ENCODE assay signal across 30 mouse cellular contexts in the genomic region with DNA sequence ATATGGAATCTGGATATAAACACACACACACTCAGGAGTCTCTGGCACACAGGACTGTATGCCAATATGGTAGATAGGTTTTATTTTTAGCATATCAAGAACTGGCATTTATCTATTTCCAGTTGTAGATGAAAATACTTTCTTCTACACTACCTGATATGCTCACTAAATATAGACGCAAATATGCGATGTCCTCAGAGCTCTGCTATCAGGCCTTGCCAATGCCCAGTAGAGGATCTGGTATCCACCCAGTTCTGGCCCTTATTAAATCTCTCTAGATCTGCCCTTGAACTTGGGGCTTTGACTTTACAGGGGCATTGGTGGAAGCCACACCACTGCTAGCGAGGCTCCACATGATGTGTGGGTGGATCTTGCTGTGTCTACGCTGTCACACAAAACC. TPM values are rescaled to one million over a fixed set of nuclear protein-coding genes. Genes with fewer than 3 reads are reported as not detected.
DNase-seq lines count a peak whose midpoint lies in the region; ATAC-seq and TF ChIP-seq lines count a peak whose summit lies in the region.
"Had no signal": no experiment of that assay in that cellular context is flagged by ENCODE, and none has a peak within 500 bp of the region (broad histone marks: within the 10 kb centered on the region; RNA-seq: fewer than 3 reads in every experiment).

No protein-coding gene starts in this region.

- H3K4me1 ChIP-seq in heart, adult 2 months (ENCODE audit: control insufficient read depth, insufficient read depth, low read length), result no peaks in the 10 kb centered on the region; the same call in 1 of the 2 replicates
- peaks cover 27% of the 10 kb centered on the region for H3K4me1 ChIP-seq in heart, embryonic 13.5 days
- peaks cover 19% of the 10 kb centered on the region for H3K4me1 ChIP-seq in heart, embryonic 15.5 days (replicated peaks)
- H3K4me1 ChIP-seq in heart, embryonic 10.5 days, result peaks cover 22% of the 10 kb centered on the region
- no peaks in the 10 kb centered on the region; the same call in 1 of the 2 replicates for H3K4me1 ChIP-seq in heart, postnatal 0 days (ENCODE audit: control insufficient read depth, insufficient read depth)
- 0 out of 2 replicates have a peak, but pooled peaks cover 2% of the 10 kb centered on the region for H3K4me1 ChIP-seq in hindbrain, embryonic 10.5 days (replicated peaks)
- H3K4me1 ChIP-seq: embryonic facial prominence, embryonic 15.5 days; forebrain, embryonic 10.5 days; forebrain, embryonic 12.5 days had no signal

- H3K4me3 ChIP-seq in heart, adult 2 months, result no peak overlapping the region
- no peak overlapping the region for H3K4me3 ChIP-seq in heart, embryonic 13.5 days
- no peak overlapping the region for H3K4me3 ChIP-seq in heart, embryonic 15.5 days
- H3K4me3 ChIP-seq in heart, embryonic 10.5 days, result no peak overlapping the region
- H3K4me3 ChIP-seq in heart, postnatal 0 days (ENCODE audit: low read depth, low read length), result no peak overlapping the region
- no peak overlapping the region for H3K4me3 ChIP-seq in hindbrain, embryonic 10.5 days
- H3K4me3 ChIP-seq: embryonic facial prominence, embryonic 13.5 days; embryonic facial prominence, embryonic 15.5 days; erythroblast, embryonic 14.5 days; forebrain, embryonic 10.5 days; forebrain, embryonic 12.5 days had no signal

- no peaks in the 10 kb centered on the region for H3K27me3 ChIP-seq in heart, adult 2 months (ENCODE audit: control insufficient read depth, insufficient read depth, low read length)
- no peaks in the 10 kb centered on the region for H3K27me3 ChIP-seq in heart, embryonic 13.5 days (replicated peaks)
- no peaks in the 10 kb centered on the region for H3K27me3 ChIP-seq in heart, embryonic 15.5 days
- H3K27me3 ChIP-seq in heart, embryonic 10.5 days (ENCODE audit: insufficient read depth, poor library complexity, severe bottlenecking), result no peaks in the 10 kb centered on the region
- no peaks in the 10 kb centered on the region for H3K27me3 ChIP-seq in heart, postnatal 0 days (ENCODE audit: control insufficient read depth, insufficient read depth, low read length)
- H3K27me3 ChIP-seq in hindbrain, embryonic 10.5 days (ENCODE audit: insufficient read depth, poor library complexity, severe bottlenecking), result no peaks in the 10 kb centered on the region
- H3K27me3 ChIP-seq: embryonic facial prominence, embryonic 13.5 days; embryonic facial prominence, embryonic 15.5 days; forebrain, embryonic 12.5 days had no signal

- intact Hi-C loops in heart, adult 2 months (cut with DNase I), result loop anchor here (2.0 kb wide), 1 partner anchor 67 kb away; no protein-coding TSS in a partner anchor

- WGBS in heart, adult 2 months, result 57% methylated on average over 4 of the region's 4 CpGs
- WGBS in heart, embryonic 13.5 days, result 56% methylated on average over 4 of the region's 4 CpGs
- 49% methylated on average over 4 of the region's 4 CpGs for WGBS in heart, embryonic 15.5 days
- WGBS in heart, embryonic 10.5 days, result 73% methylated on average over 4 of the region's 4 CpGs
- WGBS in heart, postnatal 0 days, result 41% methylated on average over 4 of the region's 4 CpGs
- WGBS in hindbrain, embryonic 10.5 days, result 93% methylated on average over 4 of the region's 4 CpGs

- no peak for ATAC-seq in heart, embryonic 13.5 days (ENCODE audit: extremely low read depth, insufficient number of reproducible peaks, low FRiP score, low TSS enrichment)
- peak; percentile 58; the same call in 1 of the 2 replicates for ATAC-seq in heart, embryonic 15.5 days (replicated peaks; ENCODE audit: insufficient number of reproducible peaks, insufficient read depth, low FRiP score, low read depth)
- peak; percentile 33; the same call in 1 of the 2 replicates for ATAC-seq in heart, postnatal 0 days (ENCODE audit: insufficient read depth, low read depth)
- ATAC-seq: forebrain, embryonic 14.5 days had no signal

- no peak overlapping the region for H3K4me2 ChIP-seq in heart, embryonic 13.5 days
- H3K4me2 ChIP-seq in heart, embryonic 15.5 days, result no peak overlapping the region
- no peak overlapping the region for H3K4me2 ChIP-seq in heart, postnatal 0 days (ENCODE audit: low read depth, low read length)
- H3K4me2 ChIP-seq: embryonic facial prominence, embryonic 13.5 days; embryonic facial prominence, embryonic 15.5 days; forebrain, embryonic 12.5 days had no signal

- peak in 1 of 2 experiments; percentile 23 for DNase-seq in heart, adult 2 months
- DNase-seq in heart, adult 11 months, result no peak
- DNase-seq in heart, postnatal 4 days, result no peak
- no peak for DNase-seq in heart, embryonic 10.5 days (ENCODE audit: low spot score)
- no peak for DNase-seq in heart, postnatal 0 days (ENCODE audit: low spot score)
- no peak for DNase-seq in hindbrain, embryonic 10.5 days (ENCODE audit: low spot score)
- DNase-seq: adrenal gland, adult 2 months; adrenal gland, postnatal 10 days; adrenal gland, postnatal 25 days; cerebellum, adult 11 months; cerebellum, adult 18-20 months; cerebellum, adult 8-10 months; cerebellum, adult 9-11 months; cerebellum, postnatal 14 days; cerebellum, postnatal 36 days; embryo, embryonic 11 days had no signal

- no peak for TF ChIP-seq CTCF in heart, adult 2 months (IDR thresholded peaks at IDR 0.05)
- no peak for TF ChIP-seq CTCF in heart, postnatal 0 days (IDR thresholded peaks at IDR 0.05; ENCODE audit: low read depth)

- H3K27ac ChIP-seq in heart, adult 2 months, result peak overlapping the region; percentile 63
- peak overlapping the region; percentile 17 for H3K27ac ChIP-seq in heart, embryonic 13.5 days (replicated peaks)
- H3K27ac ChIP-seq in heart, embryonic 15.5 days, result peak overlapping the region; percentile 72
- H3K27ac ChIP-seq in heart, embryonic 10.5 days, result no peak overlapping the region; the same call in 1 of the 2 replicates
- H3K27ac ChIP-seq in heart, postnatal 0 days (ENCODE audit: low read depth), result peak overlapping the region; percentile 67
- H3K27ac ChIP-seq in hindbrain, embryonic 10.5 days, result no peak overlapping the region
- H3K27ac ChIP-seq: embryonic facial prominence, embryonic 13.5 days; embryonic facial prominence, embryonic 15.5 days; forebrain, embryonic 10.5 days; forebrain, embryonic 12.5 days had no signal

- H3K9ac ChIP-seq in heart, adult 2 months (ENCODE audit: low read depth, low read length), result no peak overlapping the region
- H3K9ac ChIP-seq in heart, embryonic 13.5 days, result no peak overlapping the region
- H3K9ac ChIP-seq in heart, embryonic 15.5 days, result no peak overlapping the region
- no peak overlapping the region for H3K9ac ChIP-seq in heart, postnatal 0 days (replicated peaks; ENCODE audit: low read depth, low read length)
- H3K9ac ChIP-seq: embryonic facial prominence, embryonic 13.5 days; embryonic facial prominence, embryonic 15.5 days; forebrain, embryonic 12.5 days had no signal

- TF ChIP-seq EP300 in heart, adult 2 months (IDR thresholded peaks at IDR 0.05; ENCODE audit: insufficient read depth, low read depth, low read length), result no peak
- no peak for TF ChIP-seq EP300 in heart, postnatal 0 days (IDR thresholded peaks at IDR 0.05; ENCODE audit: low read depth)

- H3K79me2 ChIP-seq in heart, adult 2 months (replicated peaks; ENCODE audit: control insufficient read depth, insufficient read depth, low read length), result no peaks in the 10 kb centered on the region

- no peak for TF ChIP-seq POLR2A in heart, adult 2 months (IDR thresholded peaks at IDR 0.05; ENCODE audit: insufficient read depth, low read depth, low read length)

- H3K9me3 ChIP-seq in heart, embryonic 13.5 days, result no peaks in the 10 kb centered on the region
- no peaks in the 10 kb centered on the region for H3K9me3 ChIP-seq in heart, embryonic 15.5 days (replicated peaks)
- H3K9me3 ChIP-seq in heart, embryonic 10.5 days, result no peaks in the 10 kb centered on the region
- no peaks in the 10 kb centered on the region for H3K9me3 ChIP-seq in heart, postnatal 0 days (replicated peaks; ENCODE audit: control insufficient read depth, low read length)
- no peaks in the 10 kb centered on the region for H3K9me3 ChIP-seq in hindbrain, embryonic 10.5 days
- H3K9me3 ChIP-seq: embryonic facial prominence, embryonic 13.5 days; embryonic facial prominence, embryonic 15.5 days; forebrain, embryonic 10.5 days; forebrain, embryonic 12.5 days had no signal

- H3K36me3 ChIP-seq in heart, adult 2 months (ENCODE audit: control insufficient read depth, insufficient read depth, low read length), result peaks cover 2% of the 10 kb centered on the region; the same call in 1 of the 2 replicates
- H3K36me3 ChIP-seq in heart, embryonic 13.5 days, result no peaks in the 10 kb centered on the region
- no peaks in the 10 kb centered on the region for H3K36me3 ChIP-seq in heart, embryonic 15.5 days
- no peaks in the 10 kb centered on the region for H3K36me3 ChIP-seq in heart, embryonic 10.5 days
- no peaks in the 10 kb centered on the region for H3K36me3 ChIP-seq in heart, postnatal 0 days (replicated peaks; ENCODE audit: control insufficient read depth, insufficient read depth, low read length)
- no peaks in the 10 kb centered on the region for H3K36me3 ChIP-seq in hindbrain, embryonic 10.5 days
- H3K36me3 ChIP-seq: embryonic facial prominence, embryonic 13.5 days; embryonic facial prominence, embryonic 15.5 days; forebrain, embryonic 10.5 days; forebrain, embryonic 12.5 days had no signal

RNA-seq across cellular contexts. Expression of a gene that starts 29.3 kb away (rescaled TPM):
- total RNA-seq in heart, adult 2 months (2021), result 10 to 100 TPM; 55.2 to 68.8 TPM
- 28.8 and 30.5 TPM in 2 replicates for polyA plus RNA-seq in heart, adult 2 months (2012; rRNA removed)
- 5.3 and 5.4 TPM in 2 replicates for polyA plus RNA-seq in heart, embryonic 13.5 days (2015; fragmentation: Nextera tagmentation; extraction: Ambion mirVana)
- 10 to 100 TPM; 14.8 to 15.3 TPM for total RNA-seq in heart, postnatal 4 days (2021)
- 7.2 and 12.1 TPM in 2 replicates for polyA plus RNA-seq in heart, embryonic 15.5 days (2015; fragmentation: Nextera tagmentation; extraction: Ambion mirVana)
- polyA plus RNA-seq in heart, embryonic 10.5 days (2016; fragmentation: Nextera tagmentation; extraction: Ambion mirVana), result 4.7 and 7.3 TPM in 2 replicates
- 15.6 and 22.4 TPM in 2 replicates for total RNA-seq in heart, postnatal 0 days (2014; rRNA removed; ENCODE audit: low replicate concordance)
- polyA plus RNA-seq in heart, postnatal 0 days (2015; fragmentation: Nextera tagmentation; extraction: Ambion mirVana), result 6.0 and 6.3 TPM in 2 replicates
- polyA plus RNA-seq in hindbrain, embryonic 10.5 days (2016; fragmentation: Nextera tagmentation; extraction: Ambion mirVana), result 31.2 and 46.1 TPM in 2 replicates

RNA-seq across cellular contexts. Expression of a gene that starts 47.4 kb away (rescaled TPM):
- under 1 TPM; 0.26 to 0.30 TPM for total RNA-seq in heart, adult 2 months (2021)
- polyA plus RNA-seq in heart, adult 2 months (2012; rRNA removed), result 0.35 and 0.51 TPM in 2 replicates
- not detected in 2 replicates for polyA plus RNA-seq in heart, embryonic 13.5 days (2015; fragmentation: Nextera tagmentation; extraction: Ambion mirVana)
- total RNA-seq in heart, postnatal 4 days (2021), result under 1 TPM; 0.18 to 0.21 TPM
- polyA plus RNA-seq in heart, embryonic 15.5 days (2015; fragmentation: Nextera tagmentation; extraction: Ambion mirVana), result 0.20 and 2.3 TPM in 2 replicates
- polyA plus RNA-seq in heart, embryonic 10.5 days (2016; fragmentation: Nextera tagmentation; extraction: Ambion mirVana), result 0.09 TPM in 1 of 2 replicates, not detected in the other
- 1.3 TPM in 1 of 2 replicates, not detected in the other for total RNA-seq in heart, postnatal 0 days (2014; rRNA removed; ENCODE audit: low replicate concordance)
- not detected in 2 replicates for polyA plus RNA-seq in heart, postnatal 0 days (2015; fragmentation: Nextera tagmentation; extraction: Ambion mirVana)
- not detected in 2 replicates for polyA plus RNA-seq in hindbrain, embryonic 10.5 days (2016; fragmentation: Nextera tagmentation; extraction: Ambion mirVana)
- total RNA-seq: ES-E14, MEL had no signal
- polyA plus RNA-seq: embryonic facial prominence, embryonic 11.5 days; embryonic facial prominence, embryonic 13.5 days; forebrain, embryonic 10.5 days; forebrain, embryonic 12.5 days; forebrain, embryonic 14.5 days had no signal

RNA-seq across cellular contexts. Expression of a gene that starts 54.4 kb away (rescaled TPM):
- not detected for total RNA-seq in heart, adult 2 months (2021)
- 0.06 TPM in 1 of 2 replicates, not detected in the other for polyA plus RNA-seq in heart, adult 2 months (2012; rRNA removed)
- not detected in 2 replicates for polyA plus RNA-seq in heart, embryonic 13.5 days (2015; fragmentation: Nextera tagmentation; extraction: Ambion mirVana)
- total RNA-seq in heart, postnatal 4 days (2021), result not detected
- not detected in 2 replicates for polyA plus RNA-seq in heart, embryonic 15.5 days (2015; fragmentation: Nextera tagmentation; extraction: Ambion mirVana)
- not detected in 2 replicates for polyA plus RNA-seq in heart, embryonic 10.5 days (2016; fragmentation: Nextera tagmentation; extraction: Ambion mirVana)
- not detected in 2 replicates for total RNA-seq in heart, postnatal 0 days (2014; rRNA removed; ENCODE audit: low replicate concordance)
- polyA plus RNA-seq in heart, postnatal 0 days (2015; fragmentation: Nextera tagmentation; extraction: Ambion mirVana), result not detected in 2 replicates
- polyA plus RNA-seq in hindbrain, embryonic 10.5 days (2016; fragmentation: Nextera tagmentation; extraction: Ambion mirVana), result not detected in 2 replicates
- total RNA-seq: adrenal gland, adult 2 months; adrenal gland, postnatal 10 days; adrenal gland, postnatal 25 days; adrenal gland, postnatal 4 days; common myeloid progenitor, adult 5-6 weeks; ES-E14; MEL had no signal
- polyA plus RNA-seq: adrenal gland, adult 2 months; brain, embryonic 14.5 days; embryonic facial prominence, embryonic 11.5 days; embryonic facial prominence, embryonic 13.5 days; embryonic facial prominence, embryonic 15.5 days; erythroblast, embryonic 14.5 days; forebrain, embryonic 10.5 days; forebrain, embryonic 12.5 days; forebrain, embryonic 14.5 days had no signal

Comparison
In these comparisons a context has a peak if more than half of its experiments do, and no peak if none do; other contexts are left out.
1. H3K27ac ChIP-seq: peak in heart, adult 2 months (single experiment), heart, embryonic 13.5 days (single experiment), heart, embryonic 15.5 days (single experiment) and heart, postnatal 0 days (single experiment); none in heart, embryonic 10.5 days (single experiment) and hindbrain, embryonic 10.5 days (single experiment).